Mouse (Mus musculus) frontal cortex, postnatal 36 days (tissue): ENCODE data around the gene Rbm25.
A peak's percentile ranks its signal among the peaks of the same experiment; 100 is the strongest.

Experiments used
- DNase-seq, 2 experiments: peaks; one replicate each; pipeline ENCODE4 v3.0.0; 2022; ENCODE audit warnings: low spot score in 2 of 2

Gene Rbm25

DNA sequence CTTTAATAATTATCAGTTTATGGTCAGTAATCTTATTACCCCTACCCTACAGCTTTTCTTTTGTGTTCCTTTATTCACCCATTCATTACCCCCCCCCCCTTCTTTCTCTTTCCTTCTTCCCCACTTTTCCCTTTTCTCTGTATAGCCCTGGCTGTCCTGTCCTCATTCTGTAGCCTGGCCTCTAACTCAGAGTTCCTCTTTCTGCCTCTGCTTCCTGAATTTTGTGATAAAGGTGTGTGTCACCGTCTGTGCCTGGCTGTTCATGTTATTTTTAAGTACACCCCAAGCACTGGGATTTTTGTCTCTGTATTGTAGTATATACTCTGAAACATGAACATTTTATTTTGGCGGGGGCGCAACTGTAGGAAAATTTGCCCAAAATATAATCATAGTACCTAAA is 19.3 kb downstream of the Rbm25 start:
- DNase-seq, result no peak

DNA sequence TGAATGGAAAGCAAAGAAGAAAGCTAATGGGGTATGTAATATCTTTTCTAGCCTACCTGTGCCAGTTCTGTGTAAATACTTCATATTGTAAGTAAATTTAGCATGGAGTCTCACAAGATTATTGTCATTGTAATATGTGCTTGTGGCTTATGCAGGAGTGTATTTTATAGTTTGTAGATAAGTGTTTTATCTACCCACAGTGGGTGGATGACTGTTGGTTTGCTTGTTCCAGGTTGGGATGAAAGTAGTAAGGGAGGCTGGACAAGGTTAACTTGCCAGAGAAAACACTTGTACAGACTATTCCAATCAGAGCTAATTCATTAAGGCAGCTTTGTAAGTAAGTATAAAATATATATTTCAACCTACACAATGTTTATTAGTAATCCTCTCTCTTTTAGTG is 20.4 kb downstream of the Rbm25 start:
- no peak for DNase-seq

DNA sequence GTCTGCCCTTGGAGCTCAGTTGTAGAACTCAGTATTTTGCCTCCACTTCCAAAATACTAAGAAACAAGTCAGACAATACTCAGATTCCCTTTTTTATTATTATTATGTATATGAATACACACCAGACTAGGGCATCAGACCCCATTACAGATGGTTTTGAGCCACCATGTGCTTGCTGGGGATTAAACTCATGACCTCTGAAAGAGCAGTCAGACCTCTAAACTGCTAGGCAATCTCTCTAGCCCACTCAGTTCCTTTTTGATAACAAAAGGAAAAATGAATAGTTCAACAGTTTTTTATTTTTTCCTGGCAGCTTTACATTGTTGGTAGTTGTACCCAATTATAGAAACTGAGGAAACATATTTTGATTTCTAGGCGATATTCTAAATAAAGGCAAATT is 54.4 kb downstream of the Rbm25 start:
- no peak for DNase-seq

DNA sequence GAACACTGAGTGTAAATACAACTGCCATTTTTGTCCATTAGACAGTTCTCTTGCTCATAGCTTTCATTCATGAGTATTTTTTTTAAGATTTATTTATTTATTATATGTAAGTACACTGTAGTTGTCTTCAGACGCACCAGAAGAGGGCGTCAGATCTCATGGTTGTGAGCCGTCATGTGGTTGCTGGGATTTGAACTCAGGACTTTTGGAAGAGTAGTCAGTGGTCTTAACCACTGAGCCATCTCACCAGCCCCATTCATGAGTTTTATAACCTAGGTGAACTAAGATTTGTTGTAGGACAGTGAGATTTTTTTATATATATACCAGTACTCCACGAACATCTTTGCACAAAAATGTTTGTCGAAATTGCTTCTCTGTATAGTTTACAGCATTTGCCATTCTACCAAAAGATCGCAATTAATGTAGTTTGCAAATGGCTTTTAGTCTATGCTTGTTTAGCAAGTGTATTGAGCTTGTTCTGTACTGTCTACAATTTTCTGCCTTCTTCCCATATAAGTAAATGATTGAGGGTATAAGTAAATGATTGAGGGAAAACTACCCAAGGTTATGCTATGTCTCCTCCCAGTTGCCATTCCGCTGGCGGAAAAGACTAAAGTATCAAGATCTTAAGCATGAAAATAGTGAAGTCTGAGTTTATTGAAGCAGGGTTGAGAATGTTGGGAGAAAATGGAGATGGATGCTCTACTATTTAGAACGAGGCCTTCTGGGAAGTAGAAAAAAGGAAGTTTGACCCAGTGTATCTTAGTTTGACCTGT is 55.7 kb downstream of the Rbm25 start:
- no peak for DNase-seq

DNA sequence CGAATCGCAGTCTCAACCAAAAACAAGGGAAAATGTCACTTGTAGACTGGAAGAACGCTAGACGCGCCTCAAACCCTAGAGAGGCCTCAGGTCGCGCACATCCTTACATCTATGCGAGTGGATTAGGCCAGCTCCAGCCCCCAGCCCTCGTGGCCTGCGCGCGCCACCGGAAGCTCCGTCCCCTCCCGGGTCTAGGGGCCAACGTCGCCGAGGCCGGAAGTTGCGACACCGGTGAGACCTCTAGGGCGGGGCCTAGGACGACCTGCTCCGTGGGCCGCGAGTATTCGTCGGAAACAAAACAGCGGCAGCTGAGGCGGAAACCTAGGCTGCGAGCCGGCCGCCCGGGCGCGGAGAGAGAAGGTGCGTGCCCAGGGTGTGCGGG is 56.9 kb downstream of the Rbm25 start, which contains the start of gene Psen1:
TSS of gene Psen1 (plus strand) at position 219 of the 382 bp plus-strand sequence.
- peak; percentile 93 to 94 for DNase-seq

DNA sequence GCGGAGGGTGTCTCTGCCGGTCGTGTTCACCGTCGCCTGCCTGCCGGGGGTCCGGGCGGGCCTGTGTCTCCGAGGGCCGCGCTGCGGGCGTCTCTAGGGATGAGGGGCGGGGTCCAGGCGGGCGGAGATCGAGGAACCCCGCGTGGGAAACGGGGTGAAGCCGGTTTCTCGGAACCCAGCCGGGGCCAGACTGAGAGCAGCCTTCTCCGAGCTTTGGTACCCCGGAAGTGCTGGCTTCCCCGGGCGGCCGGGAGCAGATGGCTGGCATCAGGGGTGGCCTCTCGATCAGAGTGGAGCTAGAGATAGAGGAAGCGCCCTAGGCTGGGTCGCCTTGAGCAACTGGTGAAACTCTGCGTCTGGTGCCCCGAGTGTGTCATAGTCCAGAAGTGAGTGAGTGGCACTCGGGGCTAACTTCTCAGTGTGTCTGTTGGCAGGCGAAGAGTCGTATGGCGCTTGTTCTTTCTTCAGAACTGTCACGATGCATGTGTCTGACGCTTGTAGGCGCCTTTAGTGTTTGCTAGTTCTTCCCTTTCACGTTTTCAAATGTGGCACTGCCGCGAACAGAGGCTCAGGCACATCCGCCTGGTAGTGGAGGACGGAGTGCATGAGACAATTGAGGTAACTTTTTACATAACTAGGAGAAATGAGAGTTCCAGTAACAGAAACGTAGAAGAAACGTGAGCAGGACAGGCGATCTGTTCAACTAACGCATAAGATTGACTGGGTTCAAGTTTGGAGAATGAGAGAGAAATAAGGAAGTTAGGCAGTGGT is 57.5 kb downstream of the Rbm25 start:
- peak; percentile 61 to 65 for DNase-seq

DNA sequence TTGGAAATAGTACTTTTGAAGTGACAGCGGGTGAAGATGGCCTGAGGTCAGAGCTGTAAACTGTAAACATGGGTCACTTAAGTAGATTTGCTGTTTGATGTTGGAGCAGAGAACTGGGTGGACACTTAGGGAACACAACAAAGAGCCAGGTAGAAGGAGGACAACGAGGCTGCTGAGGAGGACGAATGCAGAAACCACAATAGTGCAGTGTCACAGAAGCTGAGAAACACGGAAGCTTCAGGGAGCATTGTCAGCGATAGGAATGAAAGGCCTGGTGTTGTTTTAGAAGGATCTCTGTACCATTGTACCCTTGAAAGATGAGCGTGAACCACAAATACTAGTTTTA is 58.0 kb downstream of the Rbm25 start:
- no peak for DNase-seq

DNA sequence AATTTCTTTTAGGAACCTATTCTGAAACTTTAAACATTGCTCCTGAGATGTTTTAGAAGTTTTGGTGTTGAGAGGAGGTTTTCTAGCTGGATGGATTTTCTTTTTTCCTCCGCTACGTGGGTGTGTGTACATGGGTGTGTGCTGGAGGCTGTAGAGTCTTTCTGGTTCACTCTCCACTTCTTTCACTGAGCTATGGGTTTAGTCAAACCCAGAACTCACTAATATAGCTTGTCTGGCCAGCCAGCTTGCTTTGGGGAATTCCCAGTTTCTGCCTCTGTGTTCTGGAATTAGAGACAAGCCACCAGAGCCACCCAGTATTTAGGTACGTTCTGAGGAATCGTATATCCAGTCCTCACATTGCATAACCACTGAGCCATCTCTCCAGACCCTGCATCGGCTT is 63.0 kb downstream of the Rbm25 start:
- DNase-seq, result no peak

DNA sequence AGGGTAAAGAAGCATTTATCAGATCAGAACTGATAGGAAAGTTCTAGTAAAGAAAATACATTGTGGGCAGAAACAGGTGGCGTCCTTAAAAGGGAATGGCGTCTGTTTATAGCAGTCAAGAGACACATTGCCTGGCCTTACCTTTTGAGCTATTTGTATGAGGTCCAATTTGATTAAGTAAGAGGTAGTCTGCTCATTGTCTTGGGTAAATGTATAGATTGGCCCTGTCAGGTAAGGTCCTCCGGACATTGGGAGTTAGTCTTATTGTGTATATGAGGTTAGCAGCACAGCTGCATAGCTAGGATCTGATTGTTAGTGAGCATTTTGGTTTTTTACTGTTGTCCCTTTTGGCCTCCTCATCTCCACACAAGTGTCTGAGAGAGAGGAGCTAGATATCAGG is 63.6 kb downstream of the Rbm25 start:
- DNase-seq, result no peak

DNA sequence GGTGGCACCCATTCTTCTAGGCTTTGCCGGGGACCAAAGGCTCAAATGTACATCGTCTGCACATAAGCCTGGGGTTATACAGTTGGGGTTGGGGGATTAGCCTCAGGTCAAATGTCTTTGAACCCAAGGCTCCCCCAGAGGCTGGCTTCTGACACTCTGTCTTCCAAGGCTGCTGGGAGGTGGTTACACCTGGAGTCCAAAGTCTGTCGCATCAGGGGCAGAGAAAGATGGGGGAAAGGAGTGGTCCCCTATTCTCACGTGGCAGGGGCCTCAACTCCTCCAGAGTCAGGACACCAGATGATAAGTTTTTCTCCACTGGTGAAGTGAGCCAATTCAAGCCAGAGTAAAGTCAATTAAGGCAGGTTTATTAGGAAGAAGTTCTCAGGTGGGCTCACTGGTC is 67.6 kb downstream of the Rbm25 start:
- DNase-seq, result no peak

DNA sequence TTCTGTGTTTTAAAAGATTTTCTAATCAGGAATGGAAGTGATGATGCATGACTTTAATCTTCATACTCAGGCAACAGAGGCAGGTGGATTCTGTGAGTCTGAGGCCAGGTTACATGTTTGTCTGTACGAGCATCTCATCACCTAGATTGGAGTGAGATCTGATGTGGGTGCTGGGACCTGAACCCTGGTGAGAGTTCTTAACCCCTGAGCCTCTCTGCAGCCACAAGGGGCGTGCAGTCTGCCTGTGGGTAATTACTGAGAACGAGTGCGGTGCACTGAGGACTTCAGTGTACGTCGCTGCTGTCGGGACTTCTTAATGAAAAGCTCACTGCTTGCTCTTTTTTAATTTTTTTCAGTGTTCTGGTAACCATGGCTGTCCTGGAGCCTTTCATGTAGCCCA is 70.6 kb downstream of the Rbm25 start:
- no peak for DNase-seq

DNA sequence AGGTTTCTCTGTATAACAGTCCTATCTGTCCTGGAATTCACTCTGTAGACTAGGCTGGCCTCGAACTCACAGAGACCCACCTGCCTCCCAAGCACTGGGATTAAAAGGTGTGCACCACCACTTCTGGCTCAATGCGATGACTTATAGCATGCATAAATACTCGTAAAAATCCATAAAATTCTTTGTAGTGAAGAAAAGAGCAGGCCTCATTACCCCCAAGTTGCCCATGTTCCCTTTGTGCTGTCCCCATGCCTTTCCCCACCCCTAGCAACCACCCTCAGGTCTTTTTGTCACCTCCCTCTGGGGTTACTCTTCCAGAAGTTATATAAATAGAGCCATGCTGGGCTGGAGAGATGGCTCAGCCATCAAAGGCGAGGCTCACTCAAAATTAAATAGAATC is 71.8 kb downstream of the Rbm25 start:
- DNase-seq, result no peak

DNA sequence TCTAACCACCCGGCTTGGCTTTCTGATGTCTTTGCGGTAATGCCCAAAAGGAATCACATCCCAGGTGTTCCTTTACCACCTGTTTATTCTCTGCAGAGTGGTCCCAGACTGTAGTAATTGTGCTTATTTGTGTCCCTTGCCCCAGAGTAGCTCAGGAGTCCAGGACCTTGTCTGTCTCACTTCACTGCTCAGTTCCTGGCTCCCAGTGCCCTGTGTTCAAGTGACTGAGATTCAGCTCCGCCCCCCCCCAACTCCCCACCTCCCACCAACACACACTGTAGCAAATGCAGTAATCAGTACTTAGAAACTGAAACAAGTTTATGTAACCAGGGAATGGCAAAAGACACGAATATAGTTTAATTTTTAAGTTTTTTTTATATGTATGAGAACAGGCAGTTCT is 75.9 kb downstream of the Rbm25 start:
- no peak for DNase-seq

DNA sequence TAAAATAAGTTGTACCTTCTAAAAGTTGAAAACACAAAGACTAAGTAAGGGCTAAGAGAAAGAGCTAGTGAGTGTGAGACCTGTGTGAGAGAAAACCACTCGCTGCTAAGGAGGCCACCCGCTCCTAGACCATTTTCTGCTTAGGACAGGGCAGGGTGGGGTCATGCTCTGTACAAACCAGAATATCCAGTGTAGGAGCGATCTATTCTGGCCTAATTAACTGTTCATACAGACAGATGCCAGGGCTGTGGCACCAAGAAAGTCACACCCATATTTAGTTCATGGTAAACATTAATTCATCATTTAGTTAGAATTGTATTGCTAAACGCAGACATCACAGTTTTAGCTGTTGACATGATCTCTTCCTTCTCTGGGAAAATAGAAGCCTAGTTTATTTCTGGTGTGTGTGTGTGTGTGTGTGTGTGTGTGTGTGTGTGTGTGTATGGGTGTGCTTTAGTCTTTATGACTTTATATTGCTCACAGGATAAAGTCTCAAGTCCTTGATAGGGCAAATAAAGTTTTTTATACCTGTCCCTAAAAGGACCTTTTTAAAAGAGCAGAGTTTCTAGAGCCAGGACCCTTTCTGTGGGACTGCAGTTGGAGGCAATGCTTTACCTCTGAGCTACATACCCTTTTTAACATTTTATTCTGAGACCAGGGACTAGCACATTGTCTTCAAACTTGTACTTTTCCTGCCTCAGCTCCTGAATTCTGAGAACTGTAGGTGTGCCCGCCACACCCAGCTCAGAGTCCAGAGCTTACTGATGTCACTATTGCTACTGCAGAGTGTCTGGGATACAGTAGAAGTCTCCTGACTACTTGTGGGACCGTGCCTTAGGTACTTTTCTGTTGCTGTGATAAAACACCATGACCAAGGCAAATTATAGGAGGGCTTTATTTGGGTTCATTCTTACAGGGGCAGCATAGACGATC is 77.4 kb downstream of the Rbm25 start:
- no peak for DNase-seq

DNA sequence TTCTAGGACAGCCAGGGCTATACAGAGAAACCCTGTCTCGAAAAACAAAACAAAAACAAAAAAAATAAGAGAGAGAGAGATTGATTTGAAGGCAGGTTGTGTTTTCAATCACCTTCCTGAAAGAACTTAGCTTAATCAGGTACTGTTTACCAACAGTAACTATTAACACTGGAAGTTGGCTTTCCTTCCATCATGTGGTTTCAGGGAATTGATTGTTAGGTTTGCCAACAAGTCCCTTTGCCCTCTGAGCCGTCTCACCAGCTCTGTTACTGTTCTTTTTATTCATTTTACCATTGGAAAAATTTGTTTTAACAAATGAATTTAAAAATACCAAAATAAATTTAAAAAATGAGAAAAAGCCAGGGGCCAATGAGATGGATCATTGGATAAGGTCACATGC is 78.9 kb downstream of the Rbm25 start:
- DNase-seq, result no peak

DNA sequence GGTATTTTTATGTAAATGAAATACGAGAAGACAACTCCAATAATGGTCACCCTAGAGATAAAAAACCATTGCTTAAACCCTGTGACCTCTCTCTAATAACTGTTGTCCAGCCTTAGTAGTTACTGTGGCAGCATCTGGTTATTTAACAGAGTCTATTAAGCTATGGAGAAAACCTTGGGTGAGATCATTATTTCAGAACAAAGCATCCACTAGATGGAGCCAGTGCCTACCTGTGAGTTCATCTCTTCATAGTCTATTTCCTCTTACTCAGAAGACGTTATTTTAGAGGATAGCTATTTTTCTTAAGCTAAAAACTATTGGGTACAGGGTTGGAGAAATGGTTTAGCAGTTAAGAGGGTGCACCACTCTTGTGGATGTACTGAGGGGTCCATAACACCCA is 82.7 kb downstream of the Rbm25 start:
- peak in 1 of 2 experiments; percentile 77 for DNase-seq

DNA sequence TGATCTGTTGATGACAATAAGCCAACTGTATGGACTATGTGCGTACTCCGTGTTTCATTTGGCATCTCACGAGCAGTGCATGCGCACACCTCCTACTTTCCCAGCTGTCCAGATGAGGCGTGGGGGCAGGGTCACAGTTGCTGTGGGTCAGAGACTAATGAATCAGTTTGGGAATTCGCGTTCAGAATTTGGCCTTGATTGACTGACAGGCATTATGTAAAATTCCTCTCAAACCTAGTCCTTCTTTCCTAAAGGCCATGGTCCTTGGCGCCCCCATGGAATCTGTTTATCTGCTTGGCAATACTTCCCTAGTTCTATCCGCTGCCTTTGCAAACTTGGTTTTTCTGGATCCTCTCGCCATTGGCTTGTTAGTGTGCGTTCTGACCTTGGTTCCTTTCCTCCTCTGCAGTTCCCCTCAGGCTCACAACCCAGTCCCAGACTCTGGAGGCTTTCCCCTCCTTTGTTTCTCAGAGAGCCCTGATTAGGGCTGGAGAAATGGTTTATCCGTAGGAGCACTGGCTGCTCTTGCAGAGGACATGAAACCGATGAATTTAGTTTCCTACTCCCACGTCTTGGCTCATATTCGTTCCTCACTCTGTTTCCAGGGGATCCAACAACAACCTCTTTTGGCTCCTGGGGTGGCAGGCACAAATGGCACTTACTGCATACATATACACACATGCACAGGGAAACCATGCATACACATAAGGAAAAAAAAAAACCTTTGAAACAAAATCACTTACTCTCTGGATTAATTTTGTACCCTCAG is 85.6 kb downstream of the Rbm25 start:
- peak; percentile 36 to 52 for DNase-seq

DNA sequence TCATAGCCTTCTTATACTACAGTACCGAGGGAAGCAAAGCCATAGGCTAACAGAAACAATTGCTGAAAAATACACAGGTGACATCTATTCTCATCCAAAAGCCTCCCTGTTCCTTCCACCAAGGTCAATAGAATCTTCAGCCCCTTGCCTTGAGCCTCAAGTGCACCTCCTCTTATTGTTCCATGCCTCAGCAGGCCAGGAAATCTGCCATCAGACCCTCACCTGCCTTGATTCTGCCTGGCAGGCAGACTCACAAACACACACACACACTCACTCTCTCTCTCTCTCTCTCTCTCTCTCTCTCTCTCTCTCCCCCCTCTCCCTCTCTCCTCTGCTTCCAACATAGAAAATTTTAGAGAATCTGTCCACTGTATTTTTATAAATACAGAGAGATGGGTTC is 88.4 kb downstream of the Rbm25 start:
- DNase-seq, result no peak

DNA sequence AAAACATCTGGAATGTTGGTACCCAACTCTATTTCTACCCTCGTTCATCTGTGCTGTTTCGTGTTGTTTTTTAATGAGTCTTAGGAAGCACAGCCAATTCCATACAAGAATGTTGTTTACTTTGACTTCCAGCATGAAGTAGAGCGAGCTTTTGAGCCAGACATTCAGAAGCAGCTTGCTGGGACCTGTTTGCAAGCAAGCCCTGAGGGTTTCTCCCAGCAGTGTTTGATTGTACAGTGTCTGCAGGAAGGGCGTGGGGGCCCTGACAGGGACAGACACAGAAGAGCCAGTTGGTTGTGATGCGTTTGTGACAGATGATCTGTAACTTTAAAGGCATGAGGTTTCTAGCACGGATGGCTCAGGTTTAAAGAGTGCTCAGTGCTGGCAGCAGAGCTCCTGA is 90.2 kb downstream of the Rbm25 start:
- no peak for DNase-seq

DNA sequence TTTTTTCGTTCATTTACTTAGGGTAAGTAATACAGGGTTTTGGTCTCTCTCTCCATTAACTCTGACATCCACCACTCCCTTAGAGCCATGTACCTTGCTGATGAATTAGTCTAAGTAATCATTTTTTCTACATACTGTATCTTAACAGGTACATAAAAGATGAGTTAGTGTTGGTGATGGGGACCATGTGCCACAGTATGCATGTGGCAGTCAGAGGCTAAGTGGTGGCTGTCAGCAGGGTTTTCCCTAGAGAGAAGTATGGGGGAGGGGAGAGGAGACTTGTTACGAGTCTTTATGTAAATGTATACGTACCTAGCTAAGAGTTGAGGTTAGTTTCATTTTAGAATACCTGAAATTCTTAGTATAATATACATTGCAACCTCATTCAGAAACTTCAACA is 92.0 kb downstream of the Rbm25 start:
- DNase-seq, result no peak

DNA sequence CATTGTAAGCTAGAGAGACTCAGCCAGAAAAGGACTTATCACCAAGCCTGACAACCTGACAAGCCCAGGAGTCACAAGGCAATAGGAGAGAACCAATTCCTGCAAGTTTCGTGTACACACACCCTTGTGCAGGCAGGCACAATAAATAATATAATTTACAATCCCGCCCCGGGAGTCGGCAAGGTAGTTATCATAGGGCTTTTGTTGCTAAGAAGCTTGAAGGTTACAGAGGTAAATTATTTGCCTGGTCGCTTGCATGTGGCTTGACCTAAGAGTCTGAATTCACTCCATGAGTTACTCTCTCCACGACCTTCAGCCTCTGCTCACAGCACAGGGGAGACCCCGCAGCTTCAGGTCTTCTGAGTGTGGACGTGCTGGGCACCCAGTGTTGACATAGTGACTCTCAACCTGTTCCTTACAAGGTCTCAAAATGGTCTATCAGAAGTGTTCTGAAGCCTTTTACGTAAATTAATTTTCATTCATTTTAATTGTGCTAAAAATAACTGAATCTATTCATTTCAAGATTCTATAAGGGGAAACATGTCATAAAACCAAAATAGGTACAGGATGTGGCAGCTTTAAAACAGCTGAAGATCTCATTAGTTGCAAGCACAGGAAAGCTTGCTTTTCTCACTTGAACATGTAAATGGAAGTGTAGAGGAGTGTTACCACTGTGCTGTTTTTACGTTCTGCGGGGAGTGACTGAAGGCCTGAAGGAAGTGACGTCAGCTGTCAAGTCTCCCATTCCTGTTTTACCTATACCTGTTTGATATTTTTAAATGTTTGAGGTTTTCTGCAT is 95.7 kb downstream of the Rbm25 start:
- no peak for DNase-seq
